Mouse (Mus musculus) CH12.LX (cell line): ENCODE measurements around the gene Gm26602. TPM values are rescaled to one million over a fixed set of nuclear protein-coding genes. Genes with fewer than 3 reads are reported as not detected.

ENCODE experiments used
- DNase-seq: peaks from one replicate; pipeline ENCODE4 v3.0.0-alpha.2; 2013; ENCODE audit errors: extremely low read depth
- H3K27ac ChIP-seq: 2 replicates; pipeline ENCODE4 v1.5.1; 2012; ENCODE audit warnings: low read depth, mild to moderate bottlenecking, control low read depth, moderate library complexity; ENCODE audit not compliant: insufficient read depth
- H3K27me3 ChIP-seq: replicated peaks from 2 replicates; pipeline ENCODE3; 2012; ENCODE audit warnings: inconsistent platforms
- H3K36me3 ChIP-seq, 2 experiments: replicated peaks in 1 of 2; 2 replicates each; pipeline versions ENCODE3 to v1.6.1; 2012; ENCODE audit warnings: inconsistent platforms in 1 of 2, low read length in 1 of 2, mild to moderate bottlenecking in 1 of 2, mixed read lengths in 1 of 2, moderate library complexity in 1 of 2; ENCODE audit not compliant: control insufficient read depth in 1 of 2, insufficient read depth in 1 of 2
- H3K4me1 ChIP-seq, 2 experiments: 2 replicates each; pipeline ENCODE4 v1.6.1; 2012; ENCODE audit warnings: inconsistent platforms in 1 of 2, moderate library complexity in 1 of 2; ENCODE audit not compliant: insufficient read depth in 2 of 2, control insufficient read depth in 1 of 2
- H3K4me2 ChIP-seq: 2 replicates; pipeline ENCODE4 v1.6.1; 2012; ENCODE audit warnings: low read depth, mild to moderate bottlenecking, control low read depth; ENCODE audit not compliant: poor library complexity, insufficient read depth, severe bottlenecking
- H3K4me3 ChIP-seq, 3 experiments: fragments of 150-350 bp in 1 of 3; sonication (generic) in 1 of 3; replicated peaks in 1 of 3; 2 replicates each; pipeline versions ENCODE3 to v1.5.1; 2011 to 2012; ENCODE audit warnings: low read depth in 2 of 3, low read length in 2 of 3, mild to moderate bottlenecking in 2 of 3, moderate library complexity in 2 of 3, control low read depth in 1 of 3, improper control_type of control experiment in 1 of 3, inconsistent platforms in 1 of 3, mixed read lengths in 1 of 3; ENCODE audit not compliant: poor library complexity in 1 of 3
- H3K79me2 ChIP-seq: replicated peaks from 2 replicates; pipeline ENCODE4 v1.6.1; 2012; ENCODE audit warnings: mild to moderate bottlenecking, moderate library complexity; ENCODE audit not compliant: control insufficient read depth, poor library complexity, insufficient read depth, severe bottlenecking; ENCODE audit errors: extremely low read depth
- H3K9ac ChIP-seq: 2 replicates; pipeline ENCODE4 v1.6.1; 2012; ENCODE audit warnings: low read depth, mild to moderate bottlenecking, control low read depth, moderate library complexity; ENCODE audit not compliant: insufficient read depth
- H3K9me3 ChIP-seq: replicated peaks from 2 replicates; pipeline ENCODE3; 2012; ENCODE audit warnings: low read length, inconsistent platforms, mixed read lengths
- BHLHE40 ChIP-seq: IDR thresholded peaks from 2 replicates; pipeline ENCODE4 v1.6.1; 2011; ENCODE audit warnings: mild to moderate bottlenecking, low read depth, low read length, improper control_type of control experiment
- CHD2 ChIP-seq: IDR thresholded peaks from 2 replicates; pipeline ENCODE4 v1.6.1; 2011; ENCODE audit warnings: low read length, improper control_type of control experiment
- CTCF ChIP-seq, 2 experiments: IDR thresholded peaks in 1 of 2; conservative IDR thresholded peaks in 1 of 2; 2 replicates each; pipeline ENCODE4 v1.5.1; 2011 to 2012; ENCODE audit warnings: low read depth in 2 of 2, low read length in 2 of 2, improper control_type of control experiment in 1 of 2, inconsistent platforms in 1 of 2, mild to moderate bottlenecking in 1 of 2, moderate library complexity in 1 of 2
- ELF1 ChIP-seq: IDR thresholded peaks from 2 replicates; pipeline ENCODE4 v1.6.1; 2014; ENCODE audit warnings: low read depth, mild to moderate bottlenecking, inconsistent platforms, low read length, improper control_type of control experiment
- ETS1 ChIP-seq: conservative IDR thresholded peaks from 2 replicates; pipeline ENCODE4 v1.6.1; 2012; ENCODE audit warnings: low read depth, mild to moderate bottlenecking, inconsistent platforms, low read length, improper control_type of control experiment, moderate library complexity
- JUND ChIP-seq: conservative IDR thresholded peaks from 2 replicates; pipeline ENCODE4 v1.6.1; 2011; ENCODE audit warnings: low read depth, low read length, improper control_type of control experiment
- KAT2A ChIP-seq: IDR thresholded peaks from 2 replicates; pipeline ENCODE4 v1.6.1; 2012; ENCODE audit warnings: low read length, improper control_type of control experiment, inconsistent platforms; ENCODE audit not compliant: insufficient replicate concordance
- MAFK ChIP-seq: IDR thresholded peaks from 2 replicates; pipeline ENCODE4 v1.6.1; 2011; ENCODE audit warnings: low read length, improper control_type of control experiment; ENCODE audit not compliant: insufficient replicate concordance
- MAX ChIP-seq: IDR thresholded peaks from 2 replicates; pipeline ENCODE4 v1.6.1; 2011; ENCODE audit warnings: low read length, improper control_type of control experiment
- MAZ ChIP-seq: IDR thresholded peaks from 2 replicates; pipeline ENCODE4 v1.6.1; 2012; ENCODE audit warnings: low read depth, mild to moderate bottlenecking, inconsistent platforms, low read length, improper control_type of control experiment, moderate library complexity
- NELFE ChIP-seq: IDR thresholded peaks from 2 replicates; pipeline ENCODE4 v1.6.1; 2011; ENCODE audit warnings: low read depth, low read length, improper control_type of control experiment
- NRF1 ChIP-seq: IDR thresholded peaks from 2 replicates; pipeline ENCODE4 v1.6.1; 2014; ENCODE audit warnings: low read depth, mild to moderate bottlenecking, inconsistent platforms, low read length, improper control_type of control experiment, moderate library complexity
- POLR2AphosphoS2 ChIP-seq: IDR thresholded peaks from 2 replicates; pipeline ENCODE4 v1.6.1; 2011; ENCODE audit warnings: low read depth, low read length, improper control_type of control experiment
- TBP ChIP-seq: conservative IDR thresholded peaks from 2 replicates; pipeline ENCODE4 v1.6.1; 2011; ENCODE audit warnings: low read depth, low read length, improper control_type of control experiment
- TCF12 ChIP-seq: IDR thresholded peaks from 2 replicates; pipeline ENCODE4 v1.6.1; 2014; ENCODE audit warnings: low read depth, mild to moderate bottlenecking, inconsistent platforms, low read length, improper control_type of control experiment
- USF2 ChIP-seq: conservative IDR thresholded peaks from 2 replicates; pipeline ENCODE4 v1.6.1; 2011; ENCODE audit warnings: low read depth, low read length, improper control_type of control experiment
- ZC3H11A ChIP-seq: IDR thresholded peaks from 2 replicates; pipeline ENCODE4 v1.6.1; 2012; ENCODE audit warnings: low read depth, mild to moderate bottlenecking, inconsistent platforms, low read length, improper control_type of control experiment
- ZNF384 ChIP-seq: IDR thresholded peaks from 2 replicates; pipeline ENCODE4 v1.6.1; 2012; ENCODE audit warnings: low read depth, low read length, improper control_type of control experiment, inconsistent platforms
- dilution Hi-C: fragments of 300-500 bp; cut with MboI; formaldehyde crosslinking; loops from 2 replicates; pipeline ENCODE4 v1.14.3; 2020; ENCODE audit warnings: low sequenced_read_pairs; ENCODE audit not compliant: extremely low pct_unique_long_range_greater_than_20kb, extremely low pct_ligation_motif_present
- in situ Hi-C: fragments of 300-500 bp; cut with MboI; formaldehyde crosslinking; loops from 3 replicates; pipeline ENCODE4 v1.14.3; 2019; ENCODE audit warnings: low sequenced_read_pairs, low pct_ligation_motif_present, low pct_unique_long_range_greater_than_20kb, mixed read lengths
- polyA plus RNA-seq: library from polyadenylated mRNA; unstranded; fragments of >175 nt; gene quantifications from 2 replicates; pipeline ENCODE4 v1.2.1, GENCODE M21; 2012; ENCODE audit warnings: low read depth; ENCODE audit not compliant: insufficient read length
- total RNA-seq, 2 experiments: library from RNA; depleted of rRNA; stranded (reverse); fragments of 300-350 nt in 1 of 2; fragments of >200 nt in 1 of 2; gene quantifications; 2 replicates each; pipeline ENCODE4 v1.2.3; 2012 to 2014

Gm26602 gene
- total and polyA plus RNA-seq, 3 experiments: 8.1 TPM; not detected in 2

DNA sequence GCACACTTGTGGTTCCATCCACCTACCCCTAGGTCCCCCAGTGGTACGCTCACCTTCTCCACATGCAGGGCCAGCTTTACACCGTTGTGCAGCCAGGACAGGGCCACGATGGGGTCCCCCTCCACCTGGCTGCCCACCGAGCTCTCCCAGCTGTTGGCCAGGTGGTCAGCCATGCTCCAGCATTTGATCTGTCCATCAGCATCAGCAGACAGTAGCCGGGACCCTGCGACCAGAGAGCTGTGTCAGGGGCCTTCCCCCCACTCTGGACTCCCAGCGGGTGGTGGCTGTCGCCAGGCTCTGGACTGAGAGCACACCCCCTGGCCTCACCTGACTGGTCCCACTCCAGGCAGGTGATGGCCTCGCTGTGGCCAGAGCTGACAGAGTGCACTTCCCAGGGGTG is 3.9 kb upstream of the Gm26602 start:
- Histone ChIP-seq H3K4me2 (no peak overlapping the region), H3K9me3 (peaks cover 5% of the 10 kb centered on the region), H3K9ac (no peak overlapping the region), H3K27me3 (no peaks in the 10 kb centered on the region), H3K4me1 (peaks cover 11 to 15% of the 10 kb centered on the region in 2 experiments), H3K27ac (no peak overlapping the region), H3K36me3 (peaks cover 26 to 68% of the 10 kb centered on the region in 2 experiments), H3K4me3 (no peak overlapping the region), H3K79me2 (no peaks in the 10 kb centered on the region)
- no peak for TF ChIP-seq USF2
- TF ChIP-seq CHD2: no peak
- TF ChIP-seq ZNF384: no peak
- no peak for TF ChIP-seq TCF12
- TF ChIP-seq MAX: no peak
- TF ChIP-seq KAT2A: no peak
- no peak for TF ChIP-seq NELFE
- TF ChIP-seq TBP: no peak
- TF ChIP-seq ZC3H11A: no peak
- no peak for TF ChIP-seq CTCF (conservative IDR thresholded peaks at IDR 0.05 in 1 of 2, IDR thresholded peaks at IDR 0.05 in 1 of 2; ENCODE audit: low read depth in 2 of 2, low read length in 2 of 2)
- TF ChIP-seq MAZ: no peak
- TF ChIP-seq ELF1: no peak
- no peak for TF ChIP-seq MAFK
- TF ChIP-seq ETS1: no peak
- dilution Hi-C loops (no loop called here), in situ Hi-C loops (no loop called here)
- no peak for DNase-seq

DNA sequence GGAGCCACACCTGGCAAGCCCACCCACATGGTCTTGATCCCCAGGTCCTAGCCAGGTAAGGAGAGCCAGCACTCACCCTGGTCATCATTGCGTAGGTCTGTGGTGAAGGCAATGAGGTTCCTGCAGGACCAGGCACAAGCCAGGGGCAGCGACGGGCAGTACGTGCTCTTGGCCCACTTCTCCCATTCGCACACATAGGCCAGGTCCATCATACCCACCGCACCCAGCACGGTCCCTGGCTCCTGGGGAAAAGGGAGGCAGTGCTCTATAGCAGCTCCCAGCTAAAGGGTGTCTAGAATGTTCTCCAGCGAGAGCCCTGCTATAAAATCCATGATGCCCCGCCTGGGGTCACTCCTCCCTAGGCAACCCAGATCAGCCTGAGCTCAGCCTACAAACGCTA is 3.2 kb upstream of the Gm26602 start:
- Histone ChIP-seq H3K4me3 (no peak overlapping the region), H3K36me3 (peaks cover 29 to 71% of the 10 kb centered on the region in 2 experiments), H3K9me3 (peaks cover 5% of the 10 kb centered on the region), H3K9ac (no peak overlapping the region)
- in situ Hi-C loops (no loop called here), dilution Hi-C loops (no loop called here)
- no peak for DNase-seq
- TF ChIP-seq USF2: no peak
- TF ChIP-seq POLR2AphosphoS2: no peak
- TF ChIP-seq MAZ: no peak
- no peak for TF ChIP-seq NRF1
- TF ChIP-seq BHLHE40: no peak
- TF ChIP-seq CTCF (conservative IDR thresholded peaks at IDR 0.05 in 1 of 2, IDR thresholded peaks at IDR 0.05 in 1 of 2; ENCODE audit: low read depth in 2 of 2, low read length in 2 of 2): no peak
- no peak for TF ChIP-seq MAX
- no peak for TF ChIP-seq JUND
- TF ChIP-seq, all 38 proteins: peak for 0
- peaks cover 11 to 15% of the 10 kb centered on the region in 2 experiments for H3K4me1 ChIP-seq
- H3K27me3 ChIP-seq: no peaks in the 10 kb centered on the region
- no peak overlapping the region for H3K27ac ChIP-seq
- H3K79me2 ChIP-seq: no peaks in the 10 kb centered on the region
- H3K4me2 ChIP-seq: no peak overlapping the region
